Mouse (Mus musculus): ENCODE data around the gene Fut2. TPM values are rescaled to one million over a fixed set of nuclear protein-coding genes. Genes with fewer than 3 reads are reported as not detected.

Fut2 gene
- polyA plus RNA-seq, 1 experiment from 2014 or later: not detected

GRCm38 (mm10) chr7:45709677-45710355 is 43.6 kb upstream of the Fut2 start:
- no peak overlapping the region for H3K4me2 ChIP-seq

GRCm38 (mm10) chr7:45709036-45709435 is 42.8 kb upstream of the Fut2 start:
- Histone ChIP-seq H3K27me3 (ENCODE audit: control insufficient read depth, insufficient read depth, low read length) (no peaks in the 10 kb centered on the region), H3K27ac (ENCODE audit: low read depth, low read length) (no peak overlapping the region), H3K4me2 (no peak overlapping the region), H3K4me3 (ENCODE audit: low read depth, low read length) (no peak overlapping the region), H3K9ac (ENCODE audit: low read length) (no peak overlapping the region), H3K4me1 (ENCODE audit: control insufficient read depth, insufficient read depth, low read length) (peaks cover 52% of the 10 kb centered on the region), H3K9me3 (ENCODE audit: control insufficient read depth, low read length) (no peaks in the 10 kb centered on the region), H3K36me3 (ENCODE audit: control insufficient read depth, insufficient read depth, low read length) (peaks cover 25% of the 10 kb centered on the region)
- WGBS: 34% methylated on average over 6 of the region's 6 CpGs
- peak; percentile 92 for DNase-seq (ENCODE audit: low spot score, missing footprints)
- 0 out of 2 replicates have a peak, but pooled peaks have one; percentile 8 for ATAC-seq (ENCODE audit: low FRiP score)

More at GRCm38 (mm10) chr7:45709677-45710355, 43.6 kb upstream of the Fut2 start:
- ATAC-seq (ENCODE audit: low FRiP score): no peak
- peaks cover 56% of the 10 kb centered on the region for H3K4me1 ChIP-seq (ENCODE audit: control insufficient read depth, insufficient read depth, low read length)
- no peaks in the 10 kb centered on the region for H3K9me3 ChIP-seq (ENCODE audit: control insufficient read depth, low read length)
- peak overlapping the region; percentile 50 for H3K27ac ChIP-seq (ENCODE audit: low read depth, low read length)
- H3K36me3 ChIP-seq (ENCODE audit: control insufficient read depth, insufficient read depth, low read length): peaks cover 25% of the 10 kb centered on the region
- H3K27me3 ChIP-seq (ENCODE audit: control insufficient read depth, insufficient read depth, low read length): no peaks in the 10 kb centered on the region
- no peak for DNase-seq (ENCODE audit: low spot score, missing footprints)
- WGBS: 74% methylated on average over 14 of the region's 14 CpGs
- no peak overlapping the region for H3K9ac ChIP-seq (ENCODE audit: low read length)
- no peak overlapping the region for H3K4me3 ChIP-seq (ENCODE audit: low read depth, low read length)

GRCm38 (mm10) chr7:45708221-45708761 is 42.1 kb upstream of the Fut2 start:
- peak overlapping the region; percentile 98 for H3K4me2 ChIP-seq
- DNase-seq (ENCODE audit: low spot score, missing footprints) (no peak), ATAC-seq (ENCODE audit: low FRiP score) (no peak)
- no peak overlapping the region for H3K27ac ChIP-seq (ENCODE audit: low read depth, low read length)
- peaks cover 58% of the 10 kb centered on the region for H3K4me1 ChIP-seq (ENCODE audit: control insufficient read depth, insufficient read depth, low read length)
- peaks cover 24% of the 10 kb centered on the region for H3K36me3 ChIP-seq (ENCODE audit: control insufficient read depth, insufficient read depth, low read length)
- H3K4me3 ChIP-seq (ENCODE audit: low read depth, low read length): no peak overlapping the region
- peak overlapping the region; percentile 18; the same call in 1 of the 2 replicates for H3K9ac ChIP-seq (ENCODE audit: low read length)
- WGBS: 55% methylated on average over 13 of the region's 13 CpGs
- no peaks in the 10 kb centered on the region for H3K9me3 ChIP-seq (ENCODE audit: control insufficient read depth, low read length)
- no peaks in the 10 kb centered on the region for H3K27me3 ChIP-seq (ENCODE audit: control insufficient read depth, insufficient read depth, low read length)

- Histone ChIP-seq H3K4me2 (peak overlapping the region; percentile 98), H3K4me3 (ENCODE audit: low read depth, low read length) (peak overlapping the region; percentile 52), H3K27ac (ENCODE audit: low read depth, low read length) (no peak overlapping the region), H3K36me3 (ENCODE audit: control insufficient read depth, insufficient read depth, low read length) (peaks cover 18% of the 10 kb centered on the region), H3K4me1 (ENCODE audit: control insufficient read depth, insufficient read depth, low read length) (peaks cover 59% of the 10 kb centered on the region), H3K27me3 (ENCODE audit: control insufficient read depth, insufficient read depth, low read length) (no peaks in the 10 kb centered on the region), H3K9ac (ENCODE audit: low read length) (no peak overlapping the region; the same call in 1 of the 2 replicates), H3K9me3 (ENCODE audit: control insufficient read depth, low read length) (no peaks in the 10 kb centered on the region)
- DNase-seq (ENCODE audit: low spot score, missing footprints) (peak; percentile 98), ATAC-seq (ENCODE audit: low FRiP score) (no peak)
- under 1% methylated on average over 27 of the region's 27 CpGs for WGBS
Measured at GRCm38 (mm10) chr7:45707375-45707967, 41.3 kb upstream of the Fut2 start.

DNA sequence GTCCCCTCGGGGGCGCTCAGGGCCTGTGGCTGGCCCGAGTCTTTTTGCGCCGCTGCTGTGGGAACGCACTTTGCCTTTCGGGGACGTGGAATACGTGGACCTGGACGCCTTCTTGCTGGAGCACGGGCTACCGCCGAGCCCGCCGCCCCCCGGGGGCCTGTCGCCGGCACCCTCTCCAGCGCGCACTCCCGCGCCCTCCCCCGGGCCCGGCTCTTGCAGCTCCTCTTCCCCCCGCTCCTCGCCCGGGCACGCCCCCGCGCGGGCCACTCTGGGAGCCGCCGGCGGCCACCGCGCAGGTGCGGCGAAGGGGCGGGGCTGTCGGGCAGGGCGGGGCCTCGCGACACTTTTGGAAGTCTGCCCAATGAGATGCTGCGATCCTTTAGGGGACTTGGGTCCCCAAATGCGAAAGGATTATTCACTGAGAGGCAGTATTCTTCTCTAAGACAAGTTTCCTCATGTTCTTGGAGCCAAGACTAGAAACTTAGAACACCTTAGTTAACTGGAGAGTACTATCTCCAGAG is 40.6 kb upstream of the Fut2 start:
- peaks cover 59% of the 10 kb centered on the region for H3K4me1 ChIP-seq (ENCODE audit: control insufficient read depth, insufficient read depth, low read length)
- no peaks in the 10 kb centered on the region for H3K9me3 ChIP-seq (ENCODE audit: control insufficient read depth, low read length)
- under 1% methylated on average over 29 of the region's 45 CpGs for WGBS
- no peaks in the 10 kb centered on the region for H3K27me3 ChIP-seq (ENCODE audit: control insufficient read depth, insufficient read depth, low read length)
- ATAC-seq (ENCODE audit: low FRiP score) (peak; percentile 2; the same call in 1 of the 2 replicates), DNase-seq (ENCODE audit: low spot score, missing footprints) (peak; percentile 97)
- peak overlapping the region; percentile 52 for H3K4me3 ChIP-seq (ENCODE audit: low read depth, low read length)
- peak overlapping the region; percentile 76 for H3K9ac ChIP-seq (ENCODE audit: low read length)
- no peak overlapping the region for H3K27ac ChIP-seq (ENCODE audit: low read depth, low read length)
- H3K4me2 ChIP-seq: peak overlapping the region; percentile 98
- peaks cover 14% of the 10 kb centered on the region for H3K36me3 ChIP-seq (ENCODE audit: control insufficient read depth, insufficient read depth, low read length)

DNA sequence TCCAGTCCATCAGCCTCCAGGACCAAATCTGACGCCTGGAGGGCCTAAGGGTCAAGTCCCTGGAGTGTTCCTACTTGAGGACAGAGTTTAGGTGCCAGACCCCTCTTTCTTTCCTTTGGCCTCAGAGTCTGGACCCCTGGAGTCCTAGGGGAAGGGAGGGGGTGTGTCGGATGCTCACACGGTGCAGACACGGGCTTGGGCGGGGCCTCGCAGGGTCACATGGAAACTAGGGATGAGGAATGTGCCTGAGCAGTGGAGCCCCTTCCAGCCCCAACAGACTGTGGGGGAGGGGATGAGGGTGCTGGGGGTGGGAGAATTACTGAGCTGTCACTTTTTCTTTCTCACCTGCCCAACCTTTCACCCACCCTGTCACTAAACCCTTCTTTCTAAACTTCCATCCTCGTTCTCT is 39.7 kb upstream of the Fut2 start:
- Histone ChIP-seq H3K27me3 (ENCODE audit: control insufficient read depth, insufficient read depth, low read length) (no peaks in the 10 kb centered on the region), H3K27ac (ENCODE audit: low read depth, low read length) (no peak overlapping the region), H3K9me3 (ENCODE audit: control insufficient read depth, low read length) (no peaks in the 10 kb centered on the region), H3K4me2 (peak overlapping the region; percentile 98), H3K9ac (ENCODE audit: low read length) (peak overlapping the region; percentile 41; the same call in 1 of the 2 replicates), H3K36me3 (ENCODE audit: control insufficient read depth, insufficient read depth, low read length) (peaks cover 5% of the 10 kb centered on the region; the same call in 1 of the 2 replicates), H3K4me3 (ENCODE audit: low read depth, low read length) (peak overlapping the region; percentile 52), H3K4me1 (ENCODE audit: control insufficient read depth, insufficient read depth, low read length) (peaks cover 63% of the 10 kb centered on the region)
- no peak for ATAC-seq (ENCODE audit: low FRiP score)
- WGBS: under 1% methylated on average over 7 of the region's 7 CpGs
- peak; percentile 88 for DNase-seq (ENCODE audit: low spot score, missing footprints)

DNA sequence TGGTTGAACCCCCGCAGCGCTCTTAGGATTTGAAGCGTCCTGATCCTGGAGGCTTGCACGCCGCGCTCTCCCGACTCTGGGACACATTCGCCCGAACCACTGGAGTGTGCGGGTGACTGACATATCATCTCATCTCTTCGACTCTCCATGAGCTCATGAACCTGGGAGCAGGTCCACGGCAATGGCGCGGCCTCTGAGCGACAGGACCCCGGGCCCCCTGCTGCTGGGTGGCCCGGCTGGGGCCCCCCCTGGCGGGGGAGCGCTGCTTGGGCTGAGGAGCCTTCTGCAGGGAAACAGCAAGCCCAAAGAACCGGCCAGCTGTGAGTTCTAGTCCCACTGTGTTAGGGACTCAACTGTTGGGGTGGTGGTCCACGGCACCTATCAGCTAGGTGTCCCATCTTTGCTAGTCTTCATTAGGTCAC is 39.3 kb upstream of the Fut2 start:
- under 1% methylated on average over 21 of the region's 21 CpGs for WGBS
- Histone ChIP-seq H3K27me3 (ENCODE audit: control insufficient read depth, insufficient read depth, low read length) (no peaks in the 10 kb centered on the region; the same call in 1 of the 2 replicates), H3K4me1 (ENCODE audit: control insufficient read depth, insufficient read depth, low read length) (peaks cover 65% of the 10 kb centered on the region), H3K4me2 (peak overlapping the region; percentile 98), H3K27ac (ENCODE audit: low read depth, low read length) (no peak overlapping the region; the same call in 1 of the 2 replicates), H3K36me3 (ENCODE audit: control insufficient read depth, insufficient read depth, low read length) (peaks cover 2% of the 10 kb centered on the region; the same call in 1 of the 2 replicates), H3K9me3 (ENCODE audit: control insufficient read depth, low read length) (no peaks in the 10 kb centered on the region), H3K9ac (ENCODE audit: low read length) (peak overlapping the region; percentile 41), H3K4me3 (ENCODE audit: low read depth, low read length) (peak overlapping the region; percentile 52)
- DNase-seq (ENCODE audit: low spot score, missing footprints): no peak
- ATAC-seq (ENCODE audit: low FRiP score): peak; percentile 0; the same call in 1 of the 2 replicates

- Histone ChIP-seq H3K4me3 (ENCODE audit: low read depth, low read length) (peak within 1 kb of the TSS; percentile 52), H3K9ac (ENCODE audit: low read length) (peak within 1 kb of the TSS; percentile 54), H3K4me1 (ENCODE audit: control insufficient read depth, insufficient read depth, low read length) (peaks cover 70% of the 10 kb centered on the region), H3K27me3 (ENCODE audit: control insufficient read depth, insufficient read depth, low read length) (peaks cover 5% of the 10 kb centered on the region), H3K27ac (ENCODE audit: low read depth, low read length) (peak within 1 kb of the TSS; percentile 73), H3K4me2 (peak within 1 kb of the TSS; percentile 98), H3K9me3 (ENCODE audit: control insufficient read depth, low read length) (no peaks in the 10 kb centered on the region), H3K36me3 (ENCODE audit: control insufficient read depth, insufficient read depth, low read length) (no peaks in the 10 kb centered on the region)
- under 1% methylated on average over 36 of the region's 36 CpGs for WGBS
- peak; percentile 84 for ATAC-seq (ENCODE audit: low FRiP score)
- peak; percentile 99 for DNase-seq (ENCODE audit: low spot score, missing footprints)
Measured at GRCm38 (mm10) chr7:45704730-45705442, 38.7 kb upstream of the Fut2 start, which contains the start of gene Dbp. TSS of gene Dbp (plus strand) at chr7:45705088.
